Mouse (Mus musculus): ENCODE results near the gene Trir.
A peak's percentile ranks its signal among the peaks of the same experiment; 100 is the strongest.

The Trir gene

GRCm38 (mm10) chr8:84995680-84996079 is 30.9 kb upstream of the Trir start:
- DNase-seq = no peak

- no peak for DNase-seq
Observed at GRCm38 (mm10) chr8:84996978-84997377, 29.6 kb upstream of the Trir start.

GRCm38 (mm10) chr8:84997649-84998295 is 28.9 kb upstream of the Trir start:
- peak; percentile 97 for DNase-seq

GRCm38 (mm10) chr8:85007686-85008085 is 18.9 kb upstream of the Trir start:
- DNase-seq = no peak

GRCm38 (mm10) chr8:85011242-85011641 is 15.4 kb upstream of the Trir start:
- DNase-seq = no peak

- DNase-seq = peak; percentile 69 to 70
Observed at GRCm38 (mm10) chr8:85013230-85013840, 13.3 kb upstream of the Trir start.

- no peak for DNase-seq
Observed at GRCm38 (mm10) chr8:85014431-85014830, 12.2 kb upstream of the Trir start, which contains the start of gene Best2. Gene Best2 (minus strand): TSS chr8:85014531.

- DNase-seq = no peak
Observed at GRCm38 (mm10) chr8:85016724-85017123, 9.9 kb upstream of the Trir start.

- DNase-seq = no peak
Observed at GRCm38 (mm10) chr8:85017209-85017608, 9.4 kb upstream of the Trir start.

GRCm38 (mm10) chr8:85021514-85022055 is 5.0 kb upstream of the Trir start:
- DNase-seq = no peak

GRCm38 (mm10) chr8:85023846-85024245 is 2.8 kb upstream of the Trir start:
- no peak for DNase-seq

GRCm38 (mm10) chr8:85025098-85025932 is 1.3 kb upstream of the Trir start, which contains the start of gene Asna1:
Gene Asna1 (minus strand): TSS chr8:85025281.
- DNase-seq = peak; percentile 79 to 82

GRCm38 (mm10) chr8:85027516-85027855 is 863 bp downstream of the Trir start:
- no peak for DNase-seq

- DNase-seq = no peak
Observed at GRCm38 (mm10) chr8:85027922-85028321, 1.3 kb downstream of the Trir start.

- DNase-seq = no peak
Observed at GRCm38 (mm10) chr8:85029271-85029670, 2.6 kb downstream of the Trir start.

- DNase-seq = no peak
Observed at GRCm38 (mm10) chr8:85032622-85033311, 6.1 kb downstream of the Trir start.

GRCm38 (mm10) chr8:85033867-85034266 is 7.2 kb downstream of the Trir start:
- no peak for DNase-seq

- DNase-seq = peak; percentile 66 to 67
Observed at GRCm38 (mm10) chr8:85034764-85035163, 8.1 kb downstream of the Trir start.

GRCm38 (mm10) chr8:85035165-85035727 is 8.6 kb downstream of the Trir start:
- no peak for DNase-seq

GRCm38 (mm10) chr8:85035728-85036310 is 9.2 kb downstream of the Trir start:
- no peak for DNase-seq

- DNase-seq = no peak
Observed at GRCm38 (mm10) chr8:85036381-85036717, 9.7 kb downstream of the Trir start.

- DNase-seq = peak; percentile 91 to 94
Observed at GRCm38 (mm10) chr8:85036718-85037365, 10.2 kb downstream of the Trir start, which contains the start of gene Tnpo2. Gene Tnpo2 (plus strand): TSS chr8:85036915.

Measured in cerebellum, postnatal 36 days (tissue).